Mouse (Mus musculus) lung, postnatal 0 days (tissue): Measurements from ENCODE around the gene Acot13. TPM values are rescaled to one million over a fixed set of nuclear protein-coding genes. Genes with fewer than 3 reads are reported as not detected.

Experiments used
- ATAC-seq: fragments of 200-750 bp; cut with Nextera tagmentation; 2 replicates; pipeline ENCODE4 v1.8.0; 2017; ENCODE audit warnings: moderate library complexity
- DNase-seq: peaks from one replicate; pipeline ENCODE4 v3.0.0-alpha.2; 2016; ENCODE audit warnings: low spot score
- H3K27ac ChIP-seq: fragments of 300-500 bp; sonication (generic); 2 replicates; pipeline ENCODE4 v1.5.1; 2014; ENCODE audit warnings: antibody characterized with exemption, mild to moderate bottlenecking, low read length, mixed read lengths
- H3K27me3 ChIP-seq: fragments of 300-500 bp; sonication (generic); replicated peaks from 2 replicates; pipeline ENCODE4 v1.6.1; 2014; ENCODE audit warnings: low read length, mixed read lengths; ENCODE audit not compliant: insufficient read depth
- H3K36me3 ChIP-seq: fragments of 300-500 bp; sonication (generic); 2 replicates; pipeline ENCODE4 v1.6.1; 2014; ENCODE audit warnings: low read length, mixed read lengths; ENCODE audit not compliant: insufficient read depth
- H3K4me1 ChIP-seq: fragments of 300-500 bp; sonication (generic); 2 replicates; pipeline ENCODE4 v1.6.1; 2014; ENCODE audit warnings: antibody characterized with exemption, low read depth, low read length, mixed read lengths; ENCODE audit not compliant: insufficient read depth
- H3K4me2 ChIP-seq: fragments of 300-500 bp; sonication (generic); replicated peaks from 2 replicates; pipeline ENCODE4 v1.6.1; 2014; ENCODE audit warnings: low read depth, mild to moderate bottlenecking, low read length, moderate library complexity, mixed read lengths
- H3K4me3 ChIP-seq: fragments of 300-500 bp; sonication (generic); 2 replicates; pipeline ENCODE4 v1.5.1; 2014; ENCODE audit warnings: low read depth, low read length
- H3K9ac ChIP-seq: fragments of 300-500 bp; sonication (generic); replicated peaks from 2 replicates; pipeline ENCODE4 v1.6.1; 2014; ENCODE audit warnings: low read depth, mild to moderate bottlenecking
- H3K9me3 ChIP-seq: fragments of 300-500 bp; sonication (generic); 2 replicates; pipeline ENCODE4 v1.6.1; 2016; ENCODE audit warnings: low read length, mixed read lengths
- CTCF ChIP-seq: IDR thresholded peaks from 2 replicates; pipeline ENCODE4 v1.5.1; 2016; ENCODE audit warnings: antibody characterized with exemption, mild to moderate bottlenecking
- EP300 ChIP-seq: IDR thresholded peaks from 2 replicates; pipeline ENCODE4 v1.6.1; 2016; ENCODE audit warnings: antibody characterized with exemption, mild to moderate bottlenecking, control low read depth
- WGBS: fragments of 180-500 bp; shearing (Covaris S2); extraction: QIAGEN DNeasy Blood & Tissue Kit; methylation state at CpG from one replicate; pipeline ENCODE4 v1.1.7; 2014; 5-methylcytosine and 5-hydroxymethylcytosine counted together
- polyA plus RNA-seq: library from polyadenylated mRNA; unstranded; fragments of >200 nt; fragmentation: Nextera tagmentation; extraction: Ambion mirVana; gene quantifications from 2 replicates; pipeline ENCODE4 v1.2.1, GENCODE M21; 2015

Acot13 gene
- 87.2 and 92.5 TPM in 2 replicates for polyA plus RNA-seq

- peak; percentile 98 for ATAC-seq
- no peaks in the 10 kb centered on the region for H3K27me3 ChIP-seq
- under 1% methylated on average over 76 of the region's 90 CpGs for WGBS
Measured at GRCm38 (mm10) chr13:24831353-24832130, at the start of gene Acot13, which contains the start of gene Tdp2. Acot13 (minus strand) TSS chr13:24831540. Tdp2 (plus strand) TSS chr13:24831679.

GRCm38 (mm10) chr13:24880704-24881103 is 49.4 kb upstream of the Acot13 start:
- H3K4me1 ChIP-seq = no peaks in the 10 kb centered on the region
- no peaks in the 10 kb centered on the region for H3K9me3 ChIP-seq
- WGBS = 81% methylated on average over 5 of the region's 5 CpGs
- no peak for DNase-seq
- H3K4me2 ChIP-seq = no peak overlapping the region
- no peaks in the 10 kb centered on the region for H3K27me3 ChIP-seq
- TF ChIP-seq EP300 (no peak), CTCF (no peak)
- H3K27ac ChIP-seq = no peak overlapping the region
- H3K36me3 ChIP-seq = no peaks in the 10 kb centered on the region
- H3K9ac ChIP-seq = no peak overlapping the region
- ATAC-seq = no peak
- H3K4me3 ChIP-seq = no peak overlapping the region

More at GRCm38 (mm10) chr13:24831353-24832130, at the start of gene Acot13, which contains the start of gene Tdp2:
- Histone ChIP-seq H3K9me3 (no peaks in the 10 kb centered on the region), H3K36me3 (no peaks in the 10 kb centered on the region), H3K4me1 (peaks cover 4% of the 10 kb centered on the region; the same call in 1 of the 2 replicates), H3K27ac (peak within 1 kb of the TSS; percentile 95), H3K9ac (peak within 1 kb of the TSS; percentile 84), H3K4me2 (peak within 1 kb of the TSS; percentile 89), H3K4me3 (peak within 1 kb of the TSS; percentile 83)
- TF ChIP-seq EP300 = no peak
- TF ChIP-seq CTCF = peak; percentile 29
- DNase-seq = peak; percentile 98

GRCm38 (mm10) chr13:24880208-24880607 is 48.9 kb upstream of the Acot13 start:
- WGBS = 63% methylated on average over 6 of the region's 6 CpGs
- Histone ChIP-seq H3K27ac (no peak overlapping the region), H3K4me1 (no peaks in the 10 kb centered on the region), H3K4me2 (no peak overlapping the region), H3K9ac (no peak overlapping the region), H3K36me3 (no peaks in the 10 kb centered on the region), H3K27me3 (no peaks in the 10 kb centered on the region), H3K9me3 (no peaks in the 10 kb centered on the region), H3K4me3 (no peak overlapping the region)
- no peak for DNase-seq
- TF ChIP-seq CTCF (no peak), EP300 (no peak)
- no peak for ATAC-seq

GRCm38 (mm10) chr13:24879359-24880040 is 48.2 kb upstream of the Acot13 start:
- TF ChIP-seq EP300 = no peak
- TF ChIP-seq CTCF = no peak
- DNase-seq (no peak), ATAC-seq (no peak)
- Histone ChIP-seq H3K9me3 (no peaks in the 10 kb centered on the region), H3K36me3 (no peaks in the 10 kb centered on the region), H3K27ac (no peak overlapping the region), H3K9ac (no peak overlapping the region), H3K27me3 (no peaks in the 10 kb centered on the region), H3K4me2 (no peak overlapping the region), H3K4me1 (no peaks in the 10 kb centered on the region), H3K4me3 (no peak overlapping the region)
- WGBS = 77% methylated on average over 15 of the region's 15 CpGs

- ATAC-seq = no peak
- WGBS = 82% methylated on average over 7 of the region's 7 CpGs
- no peaks in the 10 kb centered on the region for H3K27me3 ChIP-seq
- no peaks in the 10 kb centered on the region for H3K4me1 ChIP-seq
- H3K27ac ChIP-seq = no peak overlapping the region
- H3K4me2 ChIP-seq = no peak overlapping the region
- no peak for DNase-seq
- no peak for TF ChIP-seq CTCF
- H3K36me3 ChIP-seq = no peaks in the 10 kb centered on the region
- H3K9me3 ChIP-seq = no peaks in the 10 kb centered on the region
- no peak overlapping the region for H3K4me3 ChIP-seq
- no peak overlapping the region for H3K9ac ChIP-seq
Measured at GRCm38 (mm10) chr13:24868233-24868632, 36.9 kb upstream of the Acot13 start.

GRCm38 (mm10) chr13:24867789-24868188 is 36.4 kb upstream of the Acot13 start:
- TF ChIP-seq CTCF (no peak), EP300 (no peak)
- no peak overlapping the region for H3K4me2 ChIP-seq
- H3K27ac ChIP-seq = no peak overlapping the region
- no peaks in the 10 kb centered on the region for H3K4me1 ChIP-seq
- no peak for DNase-seq
- H3K4me3 ChIP-seq = no peak overlapping the region
- H3K36me3 ChIP-seq = no peaks in the 10 kb centered on the region
- WGBS = 85% methylated on average over 10 of the region's 10 CpGs
- ATAC-seq = no peak
- no peaks in the 10 kb centered on the region for H3K9me3 ChIP-seq
- H3K27me3 ChIP-seq = no peaks in the 10 kb centered on the region
- no peak overlapping the region for H3K9ac ChIP-seq
